Mouse (Mus musculus): ENCODE measurements at regions not wholly inside any gene's neighbourhood (a gene's known extent, or its start where the extent isn't known, plus 50 kb on each side); places are given as distances from the start of the nearest gene placed in this dataset.

- TF ChIP-seq CTCF (IDR thresholded peaks at IDR 0.05; ENCODE audit: extremely low read depth, insufficient read depth, insufficient read length, insufficient replicate concordance) (no peak), POLR2A (IDR thresholded peaks at IDR 0.05; ENCODE audit: low read depth, low read length) (no peak)
These were observed 241.0 kb downstream of the Cdca7 start for GRCm38 (mm10) chr2:72716931-72717330.
